Mouse (Mus musculus): ENCODE measurements at regions not wholly inside any gene's neighbourhood (a gene's known extent, or its start where the extent isn't known, plus 50 kb on each side); places are given as distances from the start of the nearest gene placed in this dataset.

- TF ChIP-seq CTCF (IDR thresholded peaks at IDR 0.05; ENCODE audit: low read depth) = no peak
- TF ChIP-seq EP300 (optimal IDR thresholded peaks at IDR 0.05) = no peak
Observed at GRCm38 (mm10) chr2:75477076-75477475, 182.0 kb upstream of the Hnrnpa3 start.

Data from stomach, postnatal 0 days (tissue).